Mouse (Mus musculus) left cerebral cortex, adult 9 months (tissue): ENCODE measurements around the gene Kcnj15.

Experiments
- DNase-seq, 2 experiments: peaks; one replicate each; pipeline ENCODE4 v3.0.0; 2022; ENCODE audit warnings: low spot score in 2 of 2

Gene Kcnj15

GRCm38 (mm10) chr16:95244626-95245303 lies 12.6 kb upstream of the Kcnj15 start:
- no peak for DNase-seq

- no peak for DNase-seq
Observed at GRCm38 (mm10) chr16:95245499-95245898, 11.9 kb upstream of the Kcnj15 start.

GRCm38 (mm10) chr16:95248646-95249045 lies 8.7 kb upstream of the Kcnj15 start:
- no peak for DNase-seq

GRCm38 (mm10) chr16:95256648-95257047 lies 710 bp upstream of the Kcnj15 start:
- no peak for DNase-seq

GRCm38 (mm10) chr16:95258100-95258499 lies 742 bp downstream of the Kcnj15 start:
- DNase-seq = no peak

- no peak for DNase-seq
Observed at GRCm38 (mm10) chr16:95259505-95259904, 2.1 kb downstream of the Kcnj15 start.

GRCm38 (mm10) chr16:95260693-95261092 lies 3.3 kb downstream of the Kcnj15 start:
- no peak for DNase-seq

- no peak for DNase-seq
Observed at GRCm38 (mm10) chr16:95261807-95262206, 4.4 kb downstream of the Kcnj15 start.

- no peak for DNase-seq
Observed at GRCm38 (mm10) chr16:95262706-95263363, 5.5 kb downstream of the Kcnj15 start.

- DNase-seq = no peak
Observed at GRCm38 (mm10) chr16:95264324-95264723, 7.0 kb downstream of the Kcnj15 start.

GRCm38 (mm10) chr16:95267481-95268183 lies 10.3 kb downstream of the Kcnj15 start:
- no peak for DNase-seq

- DNase-seq = no peak
Observed at GRCm38 (mm10) chr16:95269610-95270009, 12.3 kb downstream of the Kcnj15 start.

- no peak for DNase-seq
Observed at GRCm38 (mm10) chr16:95273101-95273500, 15.7 kb downstream of the Kcnj15 start.

GRCm38 (mm10) chr16:95275713-95276502 lies 18.6 kb downstream of the Kcnj15 start:
- DNase-seq = no peak

GRCm38 (mm10) chr16:95279015-95279414 lies 21.7 kb downstream of the Kcnj15 start:
- DNase-seq = no peak

GRCm38 (mm10) chr16:95280338-95280737 lies 23.0 kb downstream of the Kcnj15 start:
- no peak for DNase-seq

GRCm38 (mm10) chr16:95283369-95283768 lies 26.0 kb downstream of the Kcnj15 start:
- no peak for DNase-seq

GRCm38 (mm10) chr16:95284085-95284727 lies 26.8 kb downstream of the Kcnj15 start:
- DNase-seq = no peak

- DNase-seq = no peak
Observed at GRCm38 (mm10) chr16:95285043-95285442, 27.7 kb downstream of the Kcnj15 start.

GRCm38 (mm10) chr16:95285767-95286166 lies 28.4 kb downstream of the Kcnj15 start:
- no peak for DNase-seq

GRCm38 (mm10) chr16:95287656-95288055 lies 30.3 kb downstream of the Kcnj15 start:
- no peak for DNase-seq

GRCm38 (mm10) chr16:95289375-95289774 lies 32.0 kb downstream of the Kcnj15 start:
- no peak for DNase-seq
